Mouse (Mus musculus): Measurements from ENCODE around the gene Gm17660.

- TF ChIP-seq POLR2A (IDR thresholded peaks at IDR 0.05; ENCODE audit: insufficient read depth, low read depth, low read length) (no peak), CTCF (IDR thresholded peaks at IDR 0.05; ENCODE audit: insufficient read depth, low read depth, low read length) (no peak)
These were observed 3.8 kb downstream of the Gm17660 start for GRCm38 (mm10) chr5:104073602-104074001.

Measured in olfactory bulb, adult 2 months (tissue).